Mouse (Mus musculus): ENCODE measurements around the gene Eef1akmt3. TPM values are rescaled to one million over a fixed set of nuclear protein-coding genes. Genes with fewer than 3 reads are reported as not detected.

Gene Eef1akmt3
- polyA plus RNA-seq, 1 experiment from 2014 or later = 0.11 TPM

- H3K9ac ChIP-seq (replicated peaks) = peak overlapping the region; percentile 96
- peak; percentile 1; the same call in 1 of the 2 replicates for ATAC-seq
- no peaks in the 10 kb centered on the region for H3K27me3 ChIP-seq
- H3K9me3 ChIP-seq = no peaks in the 10 kb centered on the region
- peak overlapping the region; percentile 88 for H3K4me2 ChIP-seq (replicated peaks)
- H3K36me3 ChIP-seq = peaks cover 33% of the 10 kb centered on the region
- peak overlapping the region; percentile 98 for H3K27ac ChIP-seq
- under 1% methylated on average over 37 of the region's 92 CpGs for WGBS
- peaks cover 56% of the 10 kb centered on the region for H3K4me1 ChIP-seq (replicated peaks)
- peak overlapping the region; percentile 94 for H3K4me3 ChIP-seq (replicated peaks)
Measured at GRCm38 (mm10) chr10:127059174-127059967, 18.1 kb upstream of the Eef1akmt3 start.

DNA sequence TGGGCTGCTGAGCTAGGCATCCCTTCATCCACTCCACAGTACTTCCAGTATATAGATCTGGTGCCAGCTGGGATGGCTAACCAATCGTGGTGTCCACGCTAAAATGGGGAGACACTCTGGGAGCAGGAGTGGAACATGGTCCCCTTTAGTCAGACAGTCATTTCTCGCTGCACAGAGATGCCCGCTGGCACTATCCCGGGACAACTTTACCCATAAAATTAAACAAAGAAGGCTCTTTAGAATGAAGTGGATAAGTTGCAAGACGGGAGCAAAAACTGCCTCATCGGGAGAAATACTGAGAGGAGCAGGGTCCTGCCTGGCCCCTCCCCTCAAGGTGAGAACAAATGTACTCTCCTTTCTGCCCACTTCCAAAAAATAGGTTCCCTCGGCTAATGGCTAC is 17.4 kb upstream of the Eef1akmt3 start:
- Histone ChIP-seq H3K27me3 (no peaks in the 10 kb centered on the region), H3K4me2 (replicated peaks) (peak overlapping the region; percentile 88), H3K4me3 (replicated peaks) (peak overlapping the region; percentile 94), H3K4me1 (replicated peaks) (peaks cover 56% of the 10 kb centered on the region), H3K9ac (replicated peaks) (peak overlapping the region; percentile 96), H3K27ac (peak overlapping the region; percentile 98), H3K9me3 (no peaks in the 10 kb centered on the region), H3K36me3 (peaks cover 39% of the 10 kb centered on the region)
- WGBS = 6% methylated on average over 8 of the region's 8 CpGs
- no peak for ATAC-seq

GRCm38 (mm10) chr10:127058161-127058560 is 16.8 kb upstream of the Eef1akmt3 start:
- H3K9me3 ChIP-seq = no peaks in the 10 kb centered on the region
- peak overlapping the region; percentile 94 for H3K4me3 ChIP-seq (replicated peaks)
- no peaks in the 10 kb centered on the region for H3K27me3 ChIP-seq
- H3K27ac ChIP-seq = peak overlapping the region; percentile 98
- ATAC-seq = peak; percentile 34
- peaks cover 56% of the 10 kb centered on the region for H3K4me1 ChIP-seq (replicated peaks)
- H3K9ac ChIP-seq (replicated peaks) = peak overlapping the region; percentile 96
- 1% methylated on average over 9 of the region's 9 CpGs for WGBS
- H3K4me2 ChIP-seq (replicated peaks) = peak overlapping the region; percentile 88
- peaks cover 42% of the 10 kb centered on the region for H3K36me3 ChIP-seq

GRCm38 (mm10) chr10:127056490-127056889 is 15.2 kb upstream of the Eef1akmt3 start:
- no peak overlapping the region for H3K4me2 ChIP-seq (replicated peaks)
- peaks cover 45% of the 10 kb centered on the region for H3K4me1 ChIP-seq (replicated peaks)
- no peak overlapping the region for H3K4me3 ChIP-seq (replicated peaks)
- H3K27ac ChIP-seq = no peak overlapping the region
- H3K36me3 ChIP-seq = peaks cover 42% of the 10 kb centered on the region
- no peaks in the 10 kb centered on the region for H3K9me3 ChIP-seq
- WGBS = 91% methylated on average over 20 of the region's 20 CpGs
- no peak overlapping the region for H3K9ac ChIP-seq (replicated peaks)
- no peak for ATAC-seq
- peaks cover 13% of the 10 kb centered on the region for H3K27me3 ChIP-seq

DNA sequence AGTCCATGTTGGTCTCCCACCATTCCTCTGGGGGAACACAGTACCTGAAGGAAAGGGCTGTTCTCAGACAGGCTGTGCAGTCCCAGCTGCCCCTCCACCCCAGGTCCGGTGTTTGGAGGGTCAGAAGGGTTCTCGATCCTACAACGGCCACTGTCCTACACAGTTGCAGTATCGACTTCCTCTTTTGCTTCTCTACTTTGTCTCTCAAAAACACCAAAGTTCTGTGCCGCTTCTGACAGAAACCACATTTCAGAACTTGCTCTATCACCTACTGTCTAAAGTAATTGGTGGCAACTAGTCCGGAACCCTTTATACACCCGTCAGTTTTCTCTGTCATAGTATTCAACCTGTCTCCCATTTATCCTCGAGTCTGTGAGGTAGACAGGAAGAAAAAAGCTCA is 14.1 kb upstream of the Eef1akmt3 start:
- no peaks in the 10 kb centered on the region for H3K9me3 ChIP-seq
- no peak overlapping the region for H3K9ac ChIP-seq (replicated peaks)
- H3K4me2 ChIP-seq (replicated peaks) = no peak overlapping the region
- peaks cover 42% of the 10 kb centered on the region for H3K36me3 ChIP-seq
- 95% methylated on average over 8 of the region's 8 CpGs for WGBS
- no peak for ATAC-seq
- peaks cover 35% of the 10 kb centered on the region for H3K4me1 ChIP-seq (replicated peaks)
- H3K27me3 ChIP-seq = peaks cover 24% of the 10 kb centered on the region
- H3K27ac ChIP-seq = no peak overlapping the region
- H3K4me3 ChIP-seq (replicated peaks) = no peak overlapping the region

- peaks cover 42% of the 10 kb centered on the region for H3K36me3 ChIP-seq
- H3K4me1 ChIP-seq (replicated peaks) = peaks cover 36% of the 10 kb centered on the region
- no peak overlapping the region for H3K27ac ChIP-seq
- no peak overlapping the region for H3K4me2 ChIP-seq (replicated peaks)
- no peak overlapping the region for H3K4me3 ChIP-seq (replicated peaks)
- 81% methylated on average over 4 of the region's 4 CpGs for WGBS
- ATAC-seq = no peak
- no peak overlapping the region for H3K9ac ChIP-seq (replicated peaks)
- peaks cover 31% of the 10 kb centered on the region for H3K27me3 ChIP-seq
- no peaks in the 10 kb centered on the region for H3K9me3 ChIP-seq
Measured at GRCm38 (mm10) chr10:127054646-127055045, 13.3 kb upstream of the Eef1akmt3 start.

DNA sequence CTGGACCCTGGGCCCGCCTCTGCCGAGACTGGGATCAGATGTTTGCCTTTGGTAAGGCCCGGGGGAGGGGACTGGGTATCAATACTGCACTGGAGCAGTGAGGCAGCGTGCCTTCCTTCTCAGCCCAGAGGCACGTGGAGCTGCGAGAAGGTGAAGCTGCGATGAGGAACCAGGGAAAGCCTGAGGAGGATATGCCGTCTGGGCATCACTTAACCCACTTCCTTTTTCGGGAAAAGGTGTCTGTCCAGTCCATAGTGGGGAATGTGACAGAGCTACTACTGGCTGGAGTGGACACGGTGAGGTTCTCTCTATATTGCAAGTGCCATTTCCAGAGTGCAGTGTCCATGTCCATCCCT is 8.8 kb upstream of the Eef1akmt3 start:
- no peak overlapping the region for H3K4me2 ChIP-seq (replicated peaks)

DNA sequence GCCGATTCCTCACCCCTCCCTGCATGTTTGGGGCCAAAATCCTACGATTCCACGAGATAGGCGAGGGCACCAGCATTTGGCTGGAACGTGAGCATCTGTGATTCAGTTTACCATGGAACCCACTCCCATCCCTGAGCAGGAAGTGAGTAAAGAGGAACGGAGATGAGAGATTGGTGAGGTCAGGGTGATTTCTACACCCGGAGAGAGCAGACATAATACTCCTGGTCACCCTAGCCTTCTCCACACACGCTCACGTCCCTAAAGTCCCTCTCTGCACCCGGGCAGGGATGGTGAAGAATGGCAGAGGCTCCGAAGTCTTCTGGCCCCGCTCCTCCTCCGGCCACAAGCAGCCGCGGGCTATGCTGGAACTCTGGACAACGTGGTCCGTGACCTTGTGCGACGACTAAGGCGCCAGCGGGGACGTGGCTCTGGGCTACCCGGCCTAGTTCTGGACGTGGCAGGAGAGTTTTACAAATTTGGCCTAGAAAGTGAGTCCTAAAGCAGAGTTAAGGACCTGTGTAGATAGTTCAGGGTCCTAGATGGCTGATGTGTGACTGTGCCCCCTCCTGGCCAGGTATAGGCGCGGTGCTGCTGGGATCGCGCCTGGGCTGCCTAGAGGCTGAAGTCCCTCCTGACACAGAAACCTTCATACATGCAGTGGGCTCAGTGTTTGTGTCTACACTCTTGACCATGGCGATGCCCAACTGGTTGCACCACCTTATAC is 8.2 kb upstream of the Eef1akmt3 start:
- WGBS = 3% methylated on average over 29 of the region's 29 CpGs
- no peaks in the 10 kb centered on the region for H3K9me3 ChIP-seq
- peaks cover 16% of the 10 kb centered on the region for H3K36me3 ChIP-seq
- H3K4me2 ChIP-seq (replicated peaks) = no peak overlapping the region
- no peak overlapping the region for H3K27ac ChIP-seq
- H3K27me3 ChIP-seq = peaks cover 58% of the 10 kb centered on the region
- H3K4me1 ChIP-seq (replicated peaks) = peaks cover 11% of the 10 kb centered on the region
- H3K9ac ChIP-seq (replicated peaks) = no peak overlapping the region
- no peak overlapping the region for H3K4me3 ChIP-seq (replicated peaks)
- ATAC-seq = 0 out of 2 replicates have a peak, but pooled peaks have one; percentile 26

More for the DNA sequence above, 8.8 kb upstream of the Eef1akmt3 start:
- Histone ChIP-seq H3K27ac (no peak overlapping the region), H3K9me3 (no peaks in the 10 kb centered on the region), H3K9ac (replicated peaks) (no peak overlapping the region), H3K4me3 (replicated peaks) (no peak overlapping the region), H3K36me3 (peaks cover 17% of the 10 kb centered on the region), H3K27me3 (peaks cover 58% of the 10 kb centered on the region), H3K4me1 (replicated peaks) (peaks cover 16% of the 10 kb centered on the region)
- 21% methylated on average over 10 of the region's 10 CpGs for WGBS
- ATAC-seq = 0 out of 2 replicates have a peak, but pooled peaks have one; percentile 4

DNA sequence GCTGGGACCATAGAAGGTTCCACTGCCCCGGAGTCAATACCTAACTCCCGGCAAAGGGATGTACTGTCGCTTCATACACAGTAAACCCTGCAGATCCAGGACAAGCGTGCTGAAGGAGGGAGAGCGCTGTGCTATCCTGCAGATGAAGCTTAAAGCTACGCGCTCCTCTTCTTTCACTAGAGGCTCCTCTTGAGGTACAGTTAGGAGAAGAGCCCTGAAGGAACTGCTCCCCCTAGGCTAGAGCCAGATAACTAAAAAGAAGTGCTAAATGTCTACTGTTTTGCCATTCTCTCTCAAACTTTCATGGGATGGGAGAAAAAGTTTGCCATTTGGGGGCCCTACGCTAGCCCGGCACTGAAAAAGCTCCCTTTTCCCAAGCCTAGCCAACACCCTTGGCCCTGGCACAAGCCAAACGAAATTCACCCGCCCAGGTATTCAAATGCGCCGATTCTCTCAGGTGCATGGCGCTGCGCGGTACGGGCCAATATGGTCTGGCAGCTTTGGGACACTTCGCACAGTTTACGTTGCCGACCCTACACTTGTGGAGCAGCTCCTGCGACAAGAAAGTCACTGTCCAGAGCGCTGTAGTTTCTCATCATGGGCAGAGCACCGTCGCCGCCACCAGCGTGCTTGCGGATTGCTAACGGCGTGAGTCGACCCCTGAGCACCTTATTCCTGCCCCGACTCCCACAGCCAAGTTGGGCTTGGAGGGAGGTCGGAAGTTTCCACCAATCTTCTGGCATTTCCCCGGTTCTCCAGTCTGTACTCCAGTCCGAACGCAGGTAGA is 7.5 kb upstream of the Eef1akmt3 start:
- WGBS = 4% methylated on average over 35 of the region's 35 CpGs
- Histone ChIP-seq H3K9ac (replicated peaks) (no peak overlapping the region), H3K4me1 (replicated peaks) (peaks cover 11% of the 10 kb centered on the region), H3K27me3 (peaks cover 58% of the 10 kb centered on the region), H3K27ac (no peak overlapping the region), H3K4me3 (replicated peaks) (no peak overlapping the region), H3K9me3 (no peaks in the 10 kb centered on the region), H3K36me3 (peaks cover 13% of the 10 kb centered on the region), H3K4me2 (replicated peaks) (no peak overlapping the region)
- ATAC-seq = no peak

- ATAC-seq = no peak
- H3K9me3 ChIP-seq = no peaks in the 10 kb centered on the region
- peaks cover 9% of the 10 kb centered on the region for H3K36me3 ChIP-seq
- no peak within 1 kb of the TSS for H3K27ac ChIP-seq
- H3K4me2 ChIP-seq (replicated peaks) = no peak within 1 kb of the TSS
- no peak within 1 kb of the TSS for H3K4me3 ChIP-seq (replicated peaks)
- H3K27me3 ChIP-seq = peaks cover 58% of the 10 kb centered on the region
- 25% methylated on average over 5 of the region's 5 CpGs for WGBS
- H3K9ac ChIP-seq (replicated peaks) = no peak within 1 kb of the TSS
- H3K4me1 ChIP-seq (replicated peaks) = peaks cover 12% of the 10 kb centered on the region
Measured at GRCm38 (mm10) chr10:127047954-127048353, 6.6 kb upstream of the Eef1akmt3 start, which contains the start of gene Cyp27b1. Cyp27b1 (plus strand) TSS chr10:127048250.

DNA sequence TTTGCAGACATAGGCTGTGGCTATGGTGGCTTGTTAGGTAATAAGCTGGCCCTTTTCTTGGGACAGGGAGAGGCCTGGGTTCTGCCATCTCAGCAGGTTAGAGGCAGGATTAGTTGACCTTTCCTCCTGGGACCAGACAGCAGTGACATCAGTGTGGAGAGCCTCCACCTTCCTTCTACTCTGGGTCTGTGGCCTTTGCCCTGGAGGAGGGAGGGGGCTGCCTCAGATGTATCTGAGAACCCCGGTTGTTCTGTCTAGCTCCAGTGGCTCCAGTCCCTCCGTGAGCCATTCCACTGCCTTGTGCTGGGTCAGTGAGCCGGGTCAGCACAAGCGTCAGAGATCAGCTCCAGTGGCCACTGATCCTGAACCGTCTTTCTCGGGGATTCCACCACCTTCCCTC is 1.9 kb upstream of the Eef1akmt3 start:
- ATAC-seq = no peak
- WGBS = 43% methylated on average over 6 of the region's 6 CpGs
- no peak overlapping the region for H3K9ac ChIP-seq (replicated peaks)
- H3K9me3 ChIP-seq = no peaks in the 10 kb centered on the region
- peaks cover 22% of the 10 kb centered on the region for H3K27me3 ChIP-seq
- no peak overlapping the region for H3K4me3 ChIP-seq (replicated peaks)
- H3K4me2 ChIP-seq (replicated peaks) = peak overlapping the region; percentile 92; the same call in 1 of the 2 replicates
- no peak overlapping the region for H3K27ac ChIP-seq
- peaks cover 9% of the 10 kb centered on the region for H3K36me3 ChIP-seq
- peaks cover 16% of the 10 kb centered on the region for H3K4me1 ChIP-seq (replicated peaks)
